Mouse (Mus musculus) lung, postnatal 25 days (tissue): ENCODE measurements around the gene Lingo4.

Experiments
- DNase-seq: peaks from one replicate; pipeline ENCODE4 v3.0.0; 2022; ENCODE audit warnings: low spot score

The Lingo4 gene

GRCm38 (mm10) chr3:94387391-94387790 lies 10.9 kb upstream of the Lingo4 start:
- DNase-seq = no peak

GRCm38 (mm10) chr3:94388047-94388446 lies 10.3 kb upstream of the Lingo4 start:
- DNase-seq = no peak

- DNase-seq = no peak
Observed at GRCm38 (mm10) chr3:94389420-94389819, 8.9 kb upstream of the Lingo4 start.

- no peak for DNase-seq
Observed at GRCm38 (mm10) chr3:94391001-94391400, 7.3 kb upstream of the Lingo4 start.

GRCm38 (mm10) chr3:94392128-94392527 lies 6.2 kb upstream of the Lingo4 start:
- DNase-seq = no peak

- no peak for DNase-seq
Observed at GRCm38 (mm10) chr3:94393049-94393448, 5.3 kb upstream of the Lingo4 start.

- DNase-seq = no peak
Observed at GRCm38 (mm10) chr3:94396336-94396735, 2.0 kb upstream of the Lingo4 start.

GRCm38 (mm10) chr3:94396851-94397250 lies 1.5 kb upstream of the Lingo4 start:
- DNase-seq = no peak

GRCm38 (mm10) chr3:94398943-94399481 lies 695 bp downstream of the Lingo4 start:
- no peak for DNase-seq

GRCm38 (mm10) chr3:94399663-94400310 lies 1.5 kb downstream of the Lingo4 start:
- DNase-seq = no peak

GRCm38 (mm10) chr3:94402451-94402850 lies 4.1 kb downstream of the Lingo4 start:
- DNase-seq = no peak

GRCm38 (mm10) chr3:94404366-94405054 lies 6.2 kb downstream of the Lingo4 start:
- no peak for DNase-seq

- peak; percentile 72 for DNase-seq
Observed at GRCm38 (mm10) chr3:94405561-94405960, 7.2 kb downstream of the Lingo4 start.

- no peak for DNase-seq
Observed at GRCm38 (mm10) chr3:94412530-94412929, 14.2 kb downstream of the Lingo4 start.

GRCm38 (mm10) chr3:94413031-94413679 lies 14.8 kb downstream of the Lingo4 start, which contains the start of gene Tdrkh:
TSS of gene Tdrkh (plus strand) at chr3:94413273.
- peak; percentile 96 for DNase-seq

GRCm38 (mm10) chr3:94430980-94431379 lies 32.7 kb downstream of the Lingo4 start:
- no peak for DNase-seq

GRCm38 (mm10) chr3:94434305-94434704 lies 36.0 kb downstream of the Lingo4 start:
- no peak for DNase-seq

- DNase-seq = no peak
Observed at GRCm38 (mm10) chr3:94436420-94436819, 38.1 kb downstream of the Lingo4 start.

GRCm38 (mm10) chr3:94441182-94441581 lies 42.9 kb downstream of the Lingo4 start:
- DNase-seq = no peak

GRCm38 (mm10) chr3:94442951-94443596 lies 44.8 kb downstream of the Lingo4 start, which contains the start of gene Mrpl9:
TSS of gene Mrpl9 (plus strand) at chr3:94443318.
- DNase-seq = peak; percentile 91

- no peak for DNase-seq
Observed at GRCm38 (mm10) chr3:94443597-94443964, 45.3 kb downstream of the Lingo4 start, which contains the start of gene Oaz3. TSS of gene Oaz3 (minus strand) at chr3:94443915.

- no peak for DNase-seq
Observed at GRCm38 (mm10) chr3:94449377-94449776, 51.1 kb downstream of the Lingo4 start.
